Mouse (Mus musculus) lung, adult 2 months (tissue): ENCODE measurements around the gene 4930563M21Rik. TPM values are rescaled to one million over a fixed set of nuclear protein-coding genes. Genes with fewer than 3 reads are reported as not detected.

Source experiments
- DNase-seq: peaks from one replicate; pipeline ENCODE4 v3.0.0; 2022
- H3K4me1 ChIP-seq: fragments of 200-500 bp; 2 replicates; pipeline ENCODE4 v1.6.1; 2011; ENCODE audit warnings: low read length; ENCODE audit not compliant: control insufficient read depth, insufficient read depth
- H3K4me3 ChIP-seq: fragments of 200-500 bp; replicated peaks from 2 replicates; pipeline ENCODE3; 2011; ENCODE audit warnings: low read depth, mild to moderate bottlenecking, control low read depth, low read length; ENCODE audit errors: extremely low read depth
- CTCF ChIP-seq: fragments of 200-500 bp; IDR thresholded peaks from 2 replicates; pipeline ENCODE4 v1.5.1; 2011; ENCODE audit warnings: mild to moderate bottlenecking, low read length, control low read depth; ENCODE audit not compliant: insufficient read depth
- POLR2A ChIP-seq: fragments of 200-500 bp; IDR thresholded peaks from 2 replicates; pipeline ENCODE4 v1.6.1; 2011; ENCODE audit warnings: low read depth, mild to moderate bottlenecking, control low read depth, low read length, borderline replicate concordance; ENCODE audit errors: extremely low read depth
- WGBS: fragments of 180-500 bp; shearing (Covaris S2); methylation state at CpG from one replicate; pipeline ENCODE4 v1.1.7; 2018; 5-methylcytosine and 5-hydroxymethylcytosine counted together
- polyA plus RNA-seq: library from polyadenylated mRNA; depleted of rRNA; stranded (reverse); fragments of >200 nt; gene quantifications from 2 replicates; pipeline ENCODE4 v1.2.3, GENCODE M21; 2012; rRNA removed

The 4930563M21Rik gene
- polyA plus RNA-seq, 1 experiment = not detected

DNA sequence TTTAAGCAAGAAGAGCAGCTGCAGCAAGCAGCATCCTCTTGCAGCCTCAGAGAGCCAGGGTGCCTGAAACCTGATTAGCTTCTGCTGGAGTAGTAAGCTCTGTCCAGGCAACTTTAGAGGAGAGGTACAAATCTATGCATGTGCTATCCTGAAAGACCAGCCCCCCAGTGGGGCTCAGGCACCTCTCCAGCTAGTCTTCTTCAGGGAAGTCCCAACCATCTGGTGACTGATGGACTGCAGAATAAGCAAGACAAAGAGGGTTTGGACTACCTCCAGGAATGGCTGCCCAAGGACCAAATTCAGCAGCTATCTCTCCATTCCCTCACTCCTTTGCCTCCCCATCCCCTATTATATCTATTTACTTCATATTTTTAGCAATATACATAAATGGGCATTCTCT is 69.0 kb downstream of the 4930563M21Rik start:
- DNase-seq = no peak
- TF ChIP-seq POLR2A (no peak), CTCF (no peak)
- Histone ChIP-seq H3K4me3 (no peak overlapping the region), H3K4me1 (peaks cover 8% of the 10 kb centered on the region)

DNA sequence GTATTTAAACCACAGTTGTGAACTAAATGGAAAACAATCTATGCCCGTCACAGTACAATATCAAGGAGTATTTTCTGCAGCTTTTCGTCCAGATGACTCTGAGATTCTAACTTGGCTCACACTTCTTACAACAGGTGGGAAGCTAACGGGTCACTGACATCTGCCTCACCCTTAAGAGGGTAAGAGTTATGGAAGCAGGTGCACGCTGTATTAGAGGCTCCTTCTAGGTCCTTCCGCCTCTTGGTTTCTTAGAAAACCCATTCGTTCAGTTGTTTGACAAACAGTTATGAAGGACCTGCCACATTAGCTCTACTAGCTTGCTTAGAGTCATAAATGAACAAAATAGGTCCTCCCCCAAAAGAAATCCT is 71.7 kb downstream of the 4930563M21Rik start:
- peaks cover 8% of the 10 kb centered on the region for H3K4me1 ChIP-seq
- H3K4me3 ChIP-seq = peak overlapping the region; percentile 91
- TF ChIP-seq CTCF = no peak
- TF ChIP-seq POLR2A = no peak
- DNase-seq = no peak
- WGBS = 31% methylated on average over 6 of the region's 6 CpGs

DNA sequence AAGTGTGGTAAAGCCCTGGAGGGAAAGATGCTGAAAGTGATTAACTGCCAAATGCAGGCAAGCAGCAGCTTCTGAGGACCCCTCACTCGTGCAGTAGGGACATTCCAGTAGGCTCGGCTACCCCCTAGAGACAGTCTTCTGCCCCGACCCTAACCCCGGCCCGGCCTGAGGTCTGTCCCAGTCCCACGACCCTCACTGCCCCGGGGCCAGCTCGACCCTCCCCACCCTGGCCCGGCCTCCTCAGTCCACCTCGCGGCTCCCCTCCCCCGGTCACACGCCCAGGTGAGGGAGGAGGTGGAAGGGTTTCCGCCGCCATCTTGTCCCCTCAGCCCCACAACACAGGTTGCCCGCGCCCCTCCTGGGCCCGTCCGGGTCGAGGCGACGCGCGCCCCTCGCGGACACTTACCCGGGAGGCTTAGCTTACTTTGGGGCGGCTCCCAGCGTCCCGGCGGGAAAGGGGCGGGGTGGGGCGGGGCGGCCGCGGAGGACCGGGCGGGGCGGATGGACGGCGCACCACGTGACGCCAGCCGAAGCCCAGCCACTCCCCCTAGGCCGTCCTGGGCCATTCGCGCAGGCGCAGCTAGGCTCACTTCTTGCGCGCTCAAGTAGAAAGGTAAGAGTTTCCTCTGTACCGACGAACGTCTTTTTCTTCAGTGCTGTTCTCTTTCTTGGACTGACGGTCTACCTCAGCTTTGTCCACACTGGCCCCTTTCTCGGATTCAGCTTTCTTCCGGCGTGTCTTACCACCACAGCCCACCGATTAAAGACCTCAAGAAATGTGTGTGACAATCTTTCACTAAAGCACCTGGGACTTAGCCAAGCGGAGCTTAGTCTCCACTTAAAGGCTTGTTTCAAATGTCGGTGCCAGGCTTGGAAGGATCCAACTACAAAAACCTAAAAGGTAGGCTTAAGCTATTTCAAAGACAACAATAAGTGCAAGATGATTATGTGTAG is 72.4 kb downstream of the 4930563M21Rik start, which contains the start of gene Scaper:
Gene Scaper, minus strand, starts transcription at position 456 of the 954 bp plus-strand sequence.
- under 1% methylated on average over 59 of the region's 60 CpGs for WGBS
- Histone ChIP-seq H3K4me3 (peak within 1 kb of the TSS; percentile 91), H3K4me1 (peaks cover 8% of the 10 kb centered on the region)
- TF ChIP-seq CTCF (no peak), POLR2A (peak; percentile 57; the same call in 1 of the 2 replicates)
- peak; percentile 85 for DNase-seq

DNA sequence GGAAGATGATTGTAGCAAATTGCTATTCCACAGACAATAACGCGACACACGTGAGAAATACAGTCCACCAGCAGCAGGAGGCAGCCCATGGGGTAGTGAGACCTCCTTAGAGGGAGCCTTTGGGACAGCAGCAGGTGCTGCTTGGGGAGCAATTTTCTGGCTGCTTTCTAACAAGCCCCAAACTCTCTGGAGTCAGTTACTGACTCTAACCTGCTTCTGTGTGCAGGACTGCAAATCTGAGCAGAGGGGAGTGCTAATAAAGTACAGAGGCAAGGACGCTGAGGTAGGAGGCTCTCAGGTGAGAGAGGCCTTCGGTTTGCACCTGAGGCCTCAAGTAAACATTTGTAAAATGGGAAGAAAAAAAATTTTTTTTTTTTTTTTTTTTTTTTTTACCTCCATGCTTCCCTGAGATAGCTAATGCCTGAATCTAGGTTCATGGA is 73.1 kb downstream of the 4930563M21Rik start:
- TF ChIP-seq CTCF (no peak), POLR2A (no peak)
- 38% methylated on average over 5 of the region's 5 CpGs for WGBS
- peak; percentile 15 for DNase-seq
- H3K4me1 ChIP-seq = peaks cover 8% of the 10 kb centered on the region
- H3K4me3 ChIP-seq = peak overlapping the region; percentile 90

DNA sequence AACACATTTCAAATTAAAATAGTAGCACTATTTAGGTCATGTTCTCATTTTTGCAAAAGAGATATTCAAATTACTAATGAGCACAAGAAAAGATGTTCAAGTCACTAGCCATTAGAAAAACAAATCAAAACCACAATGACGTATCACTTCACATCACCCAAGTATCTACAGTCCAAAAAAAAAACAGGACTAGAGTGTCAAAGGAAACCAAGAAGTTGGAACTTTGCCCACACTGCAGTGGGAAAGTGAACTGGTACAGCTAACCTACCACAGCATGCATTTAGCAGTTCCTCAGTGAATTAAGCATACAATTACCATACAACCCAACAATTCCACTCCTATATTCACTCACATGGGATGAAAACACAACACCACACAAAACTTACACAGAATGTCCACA is 77.9 kb downstream of the 4930563M21Rik start:
- TF ChIP-seq POLR2A (no peak), CTCF (no peak)
- no peak overlapping the region for H3K4me3 ChIP-seq
- peaks cover 4% of the 10 kb centered on the region for H3K4me1 ChIP-seq
- 43% methylated on average over 1 of the region's 1 CpGs for WGBS
- DNase-seq = no peak

DNA sequence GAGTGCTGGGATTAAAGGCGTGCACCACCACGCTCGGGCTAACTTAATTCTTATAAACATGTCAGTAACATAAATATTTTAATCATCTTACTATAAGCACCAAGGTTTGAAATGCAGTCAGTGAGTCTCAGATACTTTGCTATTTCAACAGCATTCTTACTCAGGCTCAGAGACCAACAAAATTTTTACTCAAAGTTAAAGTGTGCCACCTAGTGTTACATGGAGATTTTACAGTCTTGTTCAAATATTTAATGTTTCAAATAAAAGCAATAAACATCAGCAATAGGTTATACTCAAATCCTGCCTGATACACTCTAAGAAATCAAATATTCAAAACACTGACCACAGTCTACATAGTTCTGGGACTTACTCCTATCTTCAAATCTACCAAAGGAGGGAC is 91.8 kb downstream of the 4930563M21Rik start:
- no peak for TF ChIP-seq POLR2A
- TF ChIP-seq CTCF = 0 out of 2 replicates have a peak, but pooled peaks have one; percentile 22
- DNase-seq = no peak
- no peak overlapping the region for H3K4me3 ChIP-seq
- 62% methylated on average over 3 of the region's 3 CpGs for WGBS
- no peaks in the 10 kb centered on the region for H3K4me1 ChIP-seq

DNA sequence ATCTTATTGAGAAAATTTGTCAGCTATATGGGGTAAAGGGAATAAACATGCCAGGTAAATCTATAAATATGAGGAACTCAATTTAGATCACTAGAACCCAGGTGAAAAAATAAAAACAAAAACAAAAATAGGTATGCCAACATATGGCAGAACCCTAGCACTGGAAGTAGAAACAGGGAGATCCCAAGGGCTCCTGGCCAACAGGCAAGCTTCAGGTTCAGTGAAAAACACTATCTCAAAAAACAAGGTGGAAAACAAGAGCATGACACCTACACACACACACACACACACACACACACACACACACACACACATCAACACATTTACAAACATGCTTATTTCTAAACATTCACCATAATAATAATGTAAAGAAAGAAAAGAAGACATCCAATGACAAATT is 93.6 kb downstream of the 4930563M21Rik start:
- TF ChIP-seq POLR2A (no peak), CTCF (no peak)
- Histone ChIP-seq H3K4me1 (no peaks in the 10 kb centered on the region), H3K4me3 (no peak overlapping the region)
- DNase-seq = no peak

Other genes starting within 250 kb of the 4930563M21Rik start
- gene Scaper, start 72.4 kb downstream of the 4930563M21Rik start, polyA plus RNA-seq = 4.3 and 5.9 TPM in 2 replicates
- gene Rcn2, start 31.3 kb upstream of the 4930563M21Rik start, polyA plus RNA-seq = 62.3 and 84.1 TPM in 2 replicates
- 9.5 and 14.5 TPM in 2 replicates for gene Pstpip1, start 79.4 kb upstream of the 4930563M21Rik start, polyA plus RNA-seq
- gene Tspan3, start 154.9 kb upstream of the 4930563M21Rik start, polyA plus RNA-seq = 102 and 109 TPM in 2 replicates